Mouse (Mus musculus) lung, adult 2 months (tissue): ENCODE data around the gene Tmem115. TPM values are rescaled to one million over a fixed set of nuclear protein-coding genes. Genes with fewer than 3 reads are reported as not detected.

Experiments used
- DNase-seq: peaks from one replicate; pipeline ENCODE4 v3.0.0; 2022
- H3K4me1 ChIP-seq: fragments of 200-500 bp; 2 replicates; pipeline ENCODE4 v1.6.1; 2011; ENCODE audit warnings: low read length; ENCODE audit not compliant: control insufficient read depth, insufficient read depth
- H3K4me3 ChIP-seq: fragments of 200-500 bp; replicated peaks from 2 replicates; pipeline ENCODE3; 2011; ENCODE audit warnings: low read depth, mild to moderate bottlenecking, control low read depth, low read length; ENCODE audit errors: extremely low read depth
- CTCF ChIP-seq: fragments of 200-500 bp; IDR thresholded peaks from 2 replicates; pipeline ENCODE4 v1.5.1; 2011; ENCODE audit warnings: mild to moderate bottlenecking, low read length, control low read depth; ENCODE audit not compliant: insufficient read depth
- POLR2A ChIP-seq: fragments of 200-500 bp; IDR thresholded peaks from 2 replicates; pipeline ENCODE4 v1.6.1; 2011; ENCODE audit warnings: low read depth, mild to moderate bottlenecking, control low read depth, low read length, borderline replicate concordance; ENCODE audit errors: extremely low read depth
- WGBS: fragments of 180-500 bp; shearing (Covaris S2); methylation state at CpG from one replicate; pipeline ENCODE4 v1.1.7; 2018; 5-methylcytosine and 5-hydroxymethylcytosine counted together
- polyA plus RNA-seq: library from polyadenylated mRNA; depleted of rRNA; stranded (reverse); fragments of >200 nt; gene quantifications from 2 replicates; pipeline ENCODE4 v1.2.3, GENCODE M21; 2012; rRNA removed

The Tmem115 gene
- 57.6 and 59.4 TPM in 2 replicates for polyA plus RNA-seq

DNA sequence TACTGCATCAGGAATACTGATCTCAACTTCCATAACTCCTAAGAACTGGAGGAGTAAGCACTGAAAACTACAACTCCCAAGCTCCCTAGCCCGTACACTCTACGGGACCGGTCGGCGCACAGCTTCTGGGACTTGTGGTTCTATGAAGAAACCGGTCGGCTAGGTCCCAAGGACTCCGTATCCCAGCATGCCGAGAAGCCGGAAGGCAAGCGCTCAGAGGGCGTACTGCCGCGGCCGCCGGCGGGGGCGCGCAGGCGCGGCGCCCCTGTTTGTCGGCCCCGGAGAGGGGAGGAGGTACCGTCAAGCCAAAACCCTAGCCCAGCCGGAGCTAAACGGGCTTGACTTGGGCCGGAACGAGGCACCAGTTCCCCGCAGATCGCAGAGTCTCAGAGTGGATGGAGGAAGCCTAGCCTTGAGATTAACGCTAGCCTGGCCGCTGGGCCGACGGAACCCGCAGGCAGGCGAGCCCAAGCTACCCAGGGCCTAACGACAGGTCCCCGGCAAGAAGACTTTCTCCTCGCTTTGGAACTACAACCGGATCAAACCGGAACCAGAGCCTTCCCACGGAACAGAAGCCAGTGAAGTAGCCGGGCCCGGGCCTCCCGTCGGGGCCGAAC lies at the start of gene Tmem115:
TSS of gene Tmem115 (plus strand) at position 155 of the 617 bp plus-strand sequence.
- TF ChIP-seq CTCF = no peak
- peak; percentile 91; the same call in 1 of the 2 replicates for TF ChIP-seq POLR2A
- Histone ChIP-seq H3K4me1 (peaks cover 21% of the 10 kb centered on the region), H3K4me3 (peak within 1 kb of the TSS; percentile 95)
- WGBS = 1% methylated on average over 43 of the region's 48 CpGs
- peak; percentile 86 for DNase-seq

DNA sequence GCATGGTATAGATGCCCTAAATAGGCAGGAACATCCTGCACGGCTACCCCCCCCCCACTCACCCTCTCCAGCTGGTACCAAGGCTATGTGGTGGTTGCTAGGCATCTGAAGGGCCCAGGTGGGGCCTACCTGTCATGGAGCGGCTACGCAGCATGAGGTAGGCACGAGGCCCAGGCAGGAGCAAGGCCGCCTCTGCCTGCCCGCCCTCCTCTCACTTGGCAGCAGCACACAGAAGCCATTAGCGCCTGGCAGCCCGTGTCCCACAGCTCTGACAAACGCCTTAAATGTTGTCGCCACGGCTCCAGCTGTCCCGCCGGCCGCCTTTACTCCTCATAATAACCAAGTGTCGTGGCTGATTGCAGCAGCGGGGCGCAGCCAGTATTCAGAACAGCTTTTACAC lies 49.4 kb upstream of the Tmem115 start:
- no peaks in the 10 kb centered on the region for H3K4me1 ChIP-seq
- TF ChIP-seq POLR2A (no peak), CTCF (no peak)
- no peak for DNase-seq
- 65% methylated on average over 17 of the region's 17 CpGs for WGBS
- H3K4me3 ChIP-seq = no peak overlapping the region

DNA sequence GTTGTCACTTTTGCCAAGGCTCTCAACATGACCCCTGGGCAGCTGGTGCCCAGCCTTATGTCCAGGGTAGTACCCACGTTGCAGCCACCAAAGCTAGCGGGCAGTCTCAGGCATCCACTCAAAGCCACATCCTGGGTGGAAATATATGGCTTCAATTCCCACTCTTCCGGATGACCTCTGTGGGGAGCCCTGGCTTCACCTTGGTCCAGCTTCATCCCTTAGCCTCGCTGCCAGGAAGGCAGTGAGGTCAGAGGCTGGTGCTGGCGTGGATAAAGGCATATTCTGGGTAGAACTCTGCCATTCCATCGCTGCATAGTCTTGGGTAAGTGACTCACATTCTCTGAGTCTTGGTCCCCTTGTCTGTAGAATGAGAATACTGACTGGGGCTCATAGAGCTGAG lies 49.0 kb upstream of the Tmem115 start:
- H3K4me3 ChIP-seq = no peak overlapping the region
- no peaks in the 10 kb centered on the region for H3K4me1 ChIP-seq
- 85% methylated on average over 6 of the region's 6 CpGs for WGBS
- TF ChIP-seq CTCF = no peak
- TF ChIP-seq POLR2A = no peak
- no peak for DNase-seq

DNA sequence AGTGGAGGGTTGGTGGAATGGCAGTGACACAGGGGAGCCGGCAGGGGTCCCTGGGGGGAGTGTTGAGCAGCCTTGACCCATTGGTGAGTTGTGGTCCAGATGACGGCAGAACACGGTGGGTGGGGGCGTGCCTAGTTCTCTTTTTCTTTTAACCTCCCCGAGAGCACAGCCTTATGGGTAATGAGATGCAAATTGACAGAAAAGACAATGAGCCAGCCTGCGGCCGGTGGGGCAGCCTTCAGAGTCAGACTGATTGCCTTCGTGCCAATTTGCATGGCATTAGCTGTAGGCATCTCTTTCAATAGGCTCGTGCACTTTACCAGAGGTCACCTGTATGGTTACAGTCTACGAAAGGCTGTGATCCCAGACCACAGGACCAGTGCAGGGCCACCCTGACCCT lies 47.7 kb upstream of the Tmem115 start:
- TF ChIP-seq CTCF = no peak
- no peak for TF ChIP-seq POLR2A
- DNase-seq = no peak
- no peaks in the 10 kb centered on the region for H3K4me1 ChIP-seq
- H3K4me3 ChIP-seq = no peak overlapping the region
- WGBS = 70% methylated on average over 10 of the region's 10 CpGs

DNA sequence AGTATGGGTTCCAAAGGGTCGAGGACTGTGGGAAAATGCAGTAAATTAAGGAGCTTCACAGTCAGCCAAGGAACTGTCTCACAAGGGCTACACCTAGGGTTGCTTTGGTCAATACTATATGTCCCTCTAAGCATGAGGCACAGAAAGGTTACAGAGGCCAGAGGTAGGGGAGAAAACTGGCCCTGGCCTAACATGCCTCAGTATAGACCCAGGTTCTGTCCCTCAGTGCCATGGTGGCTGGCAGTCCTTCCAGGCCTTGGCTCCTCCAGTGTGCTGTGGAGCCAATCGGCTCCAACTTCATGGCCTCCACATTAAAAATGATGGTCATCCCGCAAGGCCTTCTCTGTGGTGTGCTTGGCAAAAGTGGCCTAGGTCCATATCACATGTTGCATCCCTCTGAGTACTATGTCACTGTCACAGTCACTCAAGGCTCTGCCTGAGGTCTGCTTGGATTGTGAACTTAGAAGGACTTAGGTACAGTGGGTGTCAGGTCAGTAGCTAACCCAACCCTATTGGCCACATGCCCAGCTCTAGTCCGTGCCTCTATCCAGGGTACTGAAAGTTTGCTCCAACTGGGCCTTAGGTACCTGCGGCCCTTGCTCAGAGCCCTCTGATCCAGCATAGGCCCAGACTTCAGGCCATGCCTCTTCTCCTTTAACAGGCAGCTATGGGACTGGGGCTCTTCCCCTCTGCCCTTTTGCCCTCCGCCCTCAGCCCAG lies 47.1 kb upstream of the Tmem115 start:
- DNase-seq = no peak
- H3K4me3 ChIP-seq = no peak overlapping the region
- 61% methylated on average over 6 of the region's 6 CpGs for WGBS
- no peaks in the 10 kb centered on the region for H3K4me1 ChIP-seq
- no peak for TF ChIP-seq CTCF
- no peak for TF ChIP-seq POLR2A

DNA sequence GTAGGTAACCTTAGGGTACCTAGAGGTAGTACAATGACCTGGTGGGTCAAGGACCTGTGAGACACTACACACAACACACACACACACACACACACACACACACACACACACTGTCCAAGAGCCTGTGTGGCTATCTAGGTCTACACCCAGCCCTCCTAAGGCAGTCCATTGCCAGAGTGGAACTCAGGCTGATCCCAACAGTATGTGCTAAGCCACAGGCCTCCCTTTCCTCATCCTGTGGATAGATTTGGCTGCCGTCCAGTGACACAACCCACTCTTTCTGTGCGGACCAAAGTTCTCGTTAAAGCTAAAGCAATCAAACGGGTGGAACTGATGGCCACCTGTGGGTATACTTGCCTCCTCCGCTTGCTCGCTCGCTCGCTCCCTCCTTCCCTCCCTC lies 43.6 kb upstream of the Tmem115 start:
- H3K4me3 ChIP-seq = no peak overlapping the region
- TF ChIP-seq CTCF (no peak), POLR2A (no peak)
- no peak for DNase-seq
- WGBS = 52% methylated on average over 8 of the region's 8 CpGs
- H3K4me1 ChIP-seq = no peaks in the 10 kb centered on the region

DNA sequence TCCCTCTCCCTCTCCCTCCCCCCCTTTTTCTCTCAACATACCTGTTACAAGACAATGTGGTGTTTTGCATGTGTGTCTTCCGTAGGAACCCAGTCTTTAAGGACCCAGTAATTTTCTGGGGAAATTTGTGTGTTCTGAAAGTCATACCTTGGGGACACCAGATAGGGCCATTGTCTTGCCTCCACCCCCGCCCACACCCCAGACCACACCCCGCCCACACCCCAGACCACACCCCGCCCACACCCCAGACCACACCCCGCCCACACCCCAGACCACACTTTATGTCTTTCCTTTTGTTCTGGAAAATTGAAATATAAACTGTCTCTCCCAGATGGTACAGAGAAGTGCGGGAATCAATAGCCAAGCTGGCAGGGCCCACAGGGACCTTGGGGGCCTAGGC lies 43.1 kb upstream of the Tmem115 start:
- TF ChIP-seq CTCF = no peak
- TF ChIP-seq POLR2A = no peak
- no peak overlapping the region for H3K4me3 ChIP-seq
- 53% methylated on average over 6 of the region's 6 CpGs for WGBS
- no peak for DNase-seq
- no peaks in the 10 kb centered on the region for H3K4me1 ChIP-seq

DNA sequence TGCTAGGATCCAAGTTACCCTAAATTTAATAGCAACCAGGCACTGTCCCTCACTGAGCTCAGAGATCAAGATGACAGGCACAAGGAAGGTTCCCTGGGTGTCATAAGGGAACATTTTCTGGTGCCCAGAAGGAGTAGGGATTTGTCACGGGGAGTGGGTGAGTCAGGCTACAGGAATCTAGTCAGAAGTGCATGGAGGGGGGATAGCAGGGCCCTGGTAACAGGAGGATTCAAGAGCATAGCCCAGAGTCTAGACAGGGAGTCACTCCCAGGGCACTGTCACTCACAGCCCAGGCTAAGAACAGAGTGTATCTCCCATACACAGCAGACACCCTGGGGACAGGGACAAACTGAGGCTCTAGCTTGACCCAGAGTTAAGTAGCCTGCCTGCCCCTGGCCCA lies 40.2 kb upstream of the Tmem115 start:
- Histone ChIP-seq H3K4me3 (no peak overlapping the region), H3K4me1 (no peaks in the 10 kb centered on the region)
- DNase-seq = no peak
- 50% methylated on average over 1 of the region's 1 CpGs for WGBS
- TF ChIP-seq POLR2A = no peak
- no peak for TF ChIP-seq CTCF

DNA sequence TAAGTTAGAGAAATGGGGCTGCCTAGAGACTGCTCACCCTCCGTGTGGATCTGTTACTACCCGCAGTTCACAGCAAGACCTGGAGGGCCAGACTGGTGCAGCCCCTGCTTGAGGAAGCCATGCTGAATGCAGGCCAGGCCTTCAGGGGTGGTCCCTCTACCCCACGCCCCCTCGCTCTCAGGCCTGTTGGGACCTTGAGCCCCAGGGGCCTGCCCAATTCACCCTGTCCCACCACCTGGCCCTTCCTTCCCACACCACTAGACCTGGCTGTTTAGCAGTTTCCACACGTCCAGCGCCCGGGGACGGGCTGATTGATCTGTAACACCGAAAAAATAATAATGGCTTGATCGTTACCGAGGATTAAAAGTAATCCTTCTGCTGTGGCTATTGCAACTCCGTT lies 39.5 kb upstream of the Tmem115 start:
- 83% methylated on average over 12 of the region's 12 CpGs for WGBS
- DNase-seq = no peak
- Histone ChIP-seq H3K4me3 (no peak overlapping the region), H3K4me1 (no peaks in the 10 kb centered on the region)
- no peak for TF ChIP-seq CTCF
- no peak for TF ChIP-seq POLR2A

DNA sequence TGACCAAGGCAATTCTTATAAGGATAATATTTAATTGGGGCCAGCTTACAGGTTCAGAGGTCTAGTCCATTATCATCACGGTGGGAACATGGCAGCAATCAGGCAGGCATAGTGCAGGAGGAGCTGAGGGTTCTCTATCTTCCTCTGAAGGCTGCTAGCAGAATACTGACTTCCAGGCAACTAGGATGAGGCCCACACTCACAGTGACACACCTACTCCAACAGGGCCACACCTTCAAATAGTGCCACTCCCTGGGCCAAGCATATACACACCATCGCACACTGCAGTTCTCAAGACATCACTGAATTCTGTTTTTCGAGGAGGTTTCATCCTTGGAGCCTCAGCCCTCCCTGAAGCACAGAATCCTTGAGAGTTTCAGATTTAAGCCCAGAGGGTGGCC lies 37.4 kb upstream of the Tmem115 start:
- Histone ChIP-seq H3K4me1 (no peaks in the 10 kb centered on the region), H3K4me3 (no peak overlapping the region)
- 74% methylated on average over 3 of the region's 3 CpGs for WGBS
- DNase-seq = no peak
- TF ChIP-seq POLR2A = no peak
